Mouse (Mus musculus): ENCODE measurements around the gene Snapc5. TPM values are rescaled to one million over a fixed set of nuclear protein-coding genes. Genes with fewer than 3 reads are reported as not detected.

Snapc5 gene
- total and polyA plus RNA-seq, 3 experiments: 2.1 to 28.5 (median 26.0) TPM

Small RNAs within 50 kb of the gene (microRNA-seq; reads per million reads assigned to microRNA genes)
- gene Gm24106: 0 reads per million in 2 experiments

Other genes starting within 250 kb of the Snapc5 start
- 10 to 100 TPM in 1 of 2 experiments, 1 to 10 TPM in 1; 6.0 to 12.9 TPM for gene Smad6, start 157.2 kb upstream of the Snapc5 start, total RNA-seq (2021)
- gene Smad6, start 157.2 kb upstream of the Snapc5 start, polyA plus RNA-seq (2012; rRNA removed): 43.4 and 52.4 TPM in 2 replicates
- gene Lctl, start 62.1 kb upstream of the Snapc5 start, total RNA-seq (2021): under 1 TPM; 0.55 to 0.72 TPM
- 6.9 and 10.6 TPM in 2 replicates for gene Lctl, start 62.1 kb upstream of the Snapc5 start, polyA plus RNA-seq (2012; rRNA removed)
- gene Zwilch, start 6.2 kb upstream of the Snapc5 start, total RNA-seq (2021): 1 to 10 TPM; 2.1 to 5.4 TPM
- 0.50 and 0.55 TPM in 2 replicates for gene Zwilch, start 6.2 kb upstream of the Snapc5 start, polyA plus RNA-seq (2012; rRNA removed)
- gene Rpl4, start 5.9 kb upstream of the Snapc5 start, total RNA-seq (2021): 1,000 to 10,000 TPM in 1 of 2 experiments, 100 to 1,000 TPM in 1; 966 to 1,016 TPM
- gene Rpl4, start 5.9 kb upstream of the Snapc5 start, polyA plus RNA-seq (2012; rRNA removed): 83.8 and 120 TPM in 2 replicates
- gene Uchl4, start 55.9 kb downstream of the Snapc5 start, total RNA-seq (2021): 1 to 10 TPM; 1.8 to 2.2 TPM
- not detected in 2 replicates for gene Uchl4, start 55.9 kb downstream of the Snapc5 start, polyA plus RNA-seq (2012; rRNA removed)
- 100 to 1,000 TPM in 1 of 2 experiments, 10 to 100 TPM in 1; 64.3 to 103 TPM for gene Map2k1, start 74.4 kb downstream of the Snapc5 start, total RNA-seq (2021)
- gene Map2k1, start 74.4 kb downstream of the Snapc5 start, polyA plus RNA-seq (2012; rRNA removed): 29.1 and 34.1 TPM in 2 replicates
- gene Tipin, start 102.3 kb downstream of the Snapc5 start, total RNA-seq (2021): 10 to 100 TPM; 10.2 to 27.9 TPM
- gene Tipin, start 102.3 kb downstream of the Snapc5 start, polyA plus RNA-seq (2012; rRNA removed): 0.19 and 0.48 TPM in 2 replicates
- 10 to 100 TPM; 21.7 to 22.4 TPM for gene Dis3l, start 162.0 kb downstream of the Snapc5 start, total RNA-seq (2021)
- 42.8 and 47.8 TPM in 2 replicates for gene Dis3l, start 162.0 kb downstream of the Snapc5 start, polyA plus RNA-seq (2012; rRNA removed)
- gene Megf11, start 206.4 kb downstream of the Snapc5 start, total RNA-seq (2021): 1 to 10 TPM in 1 of 2 experiments, under 1 TPM in 1; 0.43 to 1.2 TPM
- 1.2 and 1.7 TPM in 2 replicates for gene Megf11, start 206.4 kb downstream of the Snapc5 start, polyA plus RNA-seq (2012; rRNA removed)